Comparison of ENCODE assay signal across 13 mouse cellular contexts in genomic region chr13:31815383-31816003, GRCm38 (mm10). TPM values are rescaled to one million over a fixed set of nuclear protein-coding genes. Genes with fewer than 3 reads are reported as not detected.
DNase-seq lines count a peak whose midpoint lies in the region; ATAC-seq and TF ChIP-seq lines count a peak whose summit lies in the region.
"Had no signal": no experiment of that assay in that cellular context is flagged by ENCODE, and none has a peak within 500 bp of the region (broad histone marks: within the 10 kb centered on the region; RNA-seq: fewer than 3 reads in every experiment).

No protein-coding gene starts in this region.

- peak overlapping the region; percentile 81 for H3K4me2 ChIP-seq in kidney, embryonic 16.5 days (replicated peaks; ENCODE audit: low read depth, low read length)
- H3K4me2 ChIP-seq in embryonic facial prominence, embryonic 14.5 days (ENCODE audit: low read depth, low read length) = peak overlapping the region; percentile 66; the same call in 1 of the 2 replicates
- no peak overlapping the region; the same call in 1 of the 2 replicates for H3K4me2 ChIP-seq in neural tube, embryonic 11.5 days (ENCODE audit: low read depth)
- H3K4me2 ChIP-seq in liver, postnatal 0 days (ENCODE audit: low read depth, low read length) = no peak overlapping the region

- no peak for TF ChIP-seq EP300 in liver, postnatal 0 days (IDR thresholded peaks at IDR 0.05; ENCODE audit: low read depth)

- peaks cover 9% of the 10 kb centered on the region; the same call in 1 of the 2 replicates for H3K27me3 ChIP-seq in kidney, embryonic 16.5 days (ENCODE audit: insufficient read depth, low read length)
- peaks cover 83% of the 10 kb centered on the region for H3K27me3 ChIP-seq in embryonic facial prominence, embryonic 14.5 days (replicated peaks; ENCODE audit: control insufficient read depth, insufficient read depth, low read length)
- H3K27me3 ChIP-seq in neural tube, embryonic 11.5 days (ENCODE audit: control insufficient read depth, insufficient read depth, low read length) = peaks cover 60% of the 10 kb centered on the region
- peaks cover 48% of the 10 kb centered on the region for H3K27me3 ChIP-seq in liver, postnatal 0 days (ENCODE audit: insufficient read depth, low read length)

- 0 out of 2 replicates have a peak, but pooled peaks cover 4% of the 10 kb centered on the region for H3K36me3 ChIP-seq in kidney, embryonic 16.5 days (ENCODE audit: insufficient read depth, low read length)
- H3K36me3 ChIP-seq in embryonic facial prominence, embryonic 14.5 days (ENCODE audit: control insufficient read depth, insufficient read depth, low read length) = no peaks in the 10 kb centered on the region
- H3K36me3 ChIP-seq in neural tube, embryonic 11.5 days (ENCODE audit: control insufficient read depth, insufficient read depth, low read length) = no peaks in the 10 kb centered on the region
- no peaks in the 10 kb centered on the region for H3K36me3 ChIP-seq in liver, postnatal 0 days (replicated peaks; ENCODE audit: insufficient read depth, low read length)

- DNase-seq in heart, adult 11 months = peak; percentile 88
- no peak for DNase-seq in heart, adult 8-10 months (ENCODE audit: low spot score)
- DNase-seq in kidney, postnatal 25 days = no peak
- DNase-seq in embryonic facial prominence, embryonic 14.5 days (ENCODE audit: low spot score) = no peak
- no peak for DNase-seq in neural tube, embryonic 11.5 days (ENCODE audit: low spot score)
- no peak for DNase-seq in urinary bladder, postnatal 25 days (ENCODE audit: low spot score)
- DNase-seq in liver, postnatal 0 days = no peak
- DNase-seq: cerebellum, postnatal 36 days; lung, postnatal 14 days; thymus, adult 2 months had no signal

- TF ChIP-seq CTCF in liver, postnatal 0 days (IDR thresholded peaks at IDR 0.05; ENCODE audit: low read depth) = no peak

- peaks cover 64% of the 10 kb centered on the region for H3K4me1 ChIP-seq in kidney, embryonic 16.5 days (ENCODE audit: insufficient read depth, low read length)
- peaks cover 7% of the 10 kb centered on the region for H3K4me1 ChIP-seq in embryonic facial prominence, embryonic 14.5 days (ENCODE audit: control insufficient read depth, insufficient read depth, low read length)
- H3K4me1 ChIP-seq in neural tube, embryonic 11.5 days (ENCODE audit: control insufficient read depth, insufficient read depth, low read length) = peaks cover 3% of the 10 kb centered on the region; the same call in 1 of the 2 replicates
- no peaks in the 10 kb centered on the region for H3K4me1 ChIP-seq in liver, postnatal 0 days (ENCODE audit: insufficient read depth)

- H3K27ac ChIP-seq in kidney, embryonic 16.5 days (ENCODE audit: low read length) = peak overlapping the region; percentile 13
- peak overlapping the region; percentile 67; the same call in 1 of the 2 replicates for H3K27ac ChIP-seq in embryonic facial prominence, embryonic 14.5 days (replicated peaks; ENCODE audit: low read depth, low read length)
- 0 out of 2 replicates have a peak overlapping the region, but pooled peaks have one; percentile 6 for H3K27ac ChIP-seq in neural tube, embryonic 11.5 days (ENCODE audit: low read depth, low read length)
- no peak overlapping the region for H3K27ac ChIP-seq in liver, postnatal 0 days (ENCODE audit: low read depth)

- no peaks in the 10 kb centered on the region for H3K9me3 ChIP-seq in kidney, embryonic 16.5 days (ENCODE audit: low read length)
- no peaks in the 10 kb centered on the region for H3K9me3 ChIP-seq in embryonic facial prominence, embryonic 14.5 days (ENCODE audit: control insufficient read depth, low read length)
- H3K9me3 ChIP-seq in neural tube, embryonic 11.5 days (ENCODE audit: control insufficient read depth, low read length) = no peaks in the 10 kb centered on the region
- H3K9me3 ChIP-seq in liver, postnatal 0 days (ENCODE audit: low read length) = no peaks in the 10 kb centered on the region

- H3K9ac ChIP-seq in kidney, embryonic 16.5 days (replicated peaks; ENCODE audit: low read length) = peak overlapping the region; percentile 46; the same call in 1 of the 2 replicates
- H3K9ac ChIP-seq in embryonic facial prominence, embryonic 14.5 days (ENCODE audit: low read depth, low read length) = 0 out of 2 replicates have a peak overlapping the region, but pooled peaks have one; percentile 38
- no peak overlapping the region for H3K9ac ChIP-seq in neural tube, embryonic 11.5 days (ENCODE audit: low read length)
- no peak overlapping the region for H3K9ac ChIP-seq in liver, postnatal 0 days (replicated peaks)

- 19% methylated on average over 15 of the region's 15 CpGs for WGBS in kidney, embryonic 16.5 days
- WGBS in embryonic facial prominence, embryonic 14.5 days = 28% methylated on average over 14 of the region's 15 CpGs
- WGBS in neural tube, embryonic 11.5 days = 13% methylated on average over 15 of the region's 15 CpGs
- WGBS in liver, postnatal 0 days (ENCODE audit: insufficient replicate concordance) = 48% methylated on average over 14 of the region's 15 CpGs

- ATAC-seq in kidney, embryonic 16.5 days (ENCODE audit: low FRiP score, low TSS enrichment) = peak; percentile 62
- no peak; the same call in 1 of the 2 replicates for ATAC-seq in embryonic facial prominence, embryonic 14.5 days (ENCODE audit: low read depth)
- no peak for ATAC-seq in neural tube, embryonic 11.5 days (ENCODE audit: insufficient read depth, low FRiP score, low TSS enrichment)
- no peak for ATAC-seq in liver, postnatal 0 days

- H3K4me3 ChIP-seq in kidney, embryonic 16.5 days (ENCODE audit: low read length) = no peak overlapping the region
- H3K4me3 ChIP-seq in embryonic facial prominence, embryonic 14.5 days (ENCODE audit: low read depth, low read length) = no peak overlapping the region
- H3K4me3 ChIP-seq in neural tube, embryonic 11.5 days (ENCODE audit: low read depth, low read length) = no peak overlapping the region
- H3K4me3 ChIP-seq in liver, postnatal 0 days (ENCODE audit: low read depth, low read length) = no peak overlapping the region

RNA-seq across cellular contexts. Expression of gene Foxc1, which starts 9.1 kb away (rescaled TPM):
- 1 to 10 TPM; 4.4 to 6.1 (median 4.9) TPM for total RNA-seq in heart, adult 8-10 months (2022)
- polyA plus RNA-seq in kidney, embryonic 16.5 days (2015; fragmentation: Nextera tagmentation; extraction: Ambion mirVana) = 2.3 and 3.3 TPM in 2 replicates
- 6.7 and 7.3 TPM in 2 replicates for polyA plus RNA-seq in embryonic facial prominence, embryonic 14.5 days (2014; fragmentation: Nextera tagmentation; extraction: Ambion mirVana)
- 7.4 and 8.1 TPM in 2 replicates for polyA plus RNA-seq in neural tube, embryonic 11.5 days (2014; fragmentation: Nextera tagmentation; extraction: Ambion mirVana)
- 0.02 TPM in 1 of 2 replicates, not detected in the other for polyA plus RNA-seq in liver, postnatal 0 days (2015; fragmentation: Nextera tagmentation; extraction: Ambion mirVana)
- total RNA-seq: hematopoietic stem cell, adult 5-6 weeks; monocyte, adult 5-6 weeks had no signal

Comparison
In these comparisons a context has a peak if more than half of its experiments do, and no peak if none do; other contexts are left out.
1. H3K4me2 ChIP-seq: peak in kidney, embryonic 16.5 days (single experiment) and embryonic facial prominence, embryonic 14.5 days (single experiment); none in neural tube, embryonic 11.5 days (single experiment) and liver, postnatal 0 days (single experiment).
2. H3K9ac ChIP-seq: peak in kidney, embryonic 16.5 days (single experiment) and embryonic facial prominence, embryonic 14.5 days (single experiment); none in neural tube, embryonic 11.5 days (single experiment) and liver, postnatal 0 days (single experiment).